Mouse (Mus musculus) midbrain, embryonic 14.5 days (tissue): ENCODE data around the gene Card19. TPM values are rescaled to one million over a fixed set of nuclear protein-coding genes. Genes with fewer than 3 reads are reported as not detected.

Experiments
- ATAC-seq: fragments of 200-750 bp; cut with Nextera tagmentation; 2 replicates; pipeline ENCODE4 v1.8.0; 2017; ENCODE audit warnings: moderate number of reproducible peaks, moderate library complexity; ENCODE audit not compliant: low FRiP score, low TSS enrichment
- DNase-seq: peaks from one replicate; pipeline ENCODE4 v3.0.0-alpha.2; 2015
- H3K27ac ChIP-seq: fragments of 300-500 bp; sonication (generic); replicated peaks from 2 replicates; pipeline ENCODE4 v1.5.1; 2014; ENCODE audit warnings: mild to moderate bottlenecking, low read depth, low read length, moderate library complexity
- H3K27me3 ChIP-seq: fragments of 300-500 bp; sonication (generic); 2 replicates; pipeline ENCODE4 v1.6.1; 2014; ENCODE audit warnings: low read length, control low read depth, mixed read lengths; ENCODE audit not compliant: control insufficient read depth, insufficient read depth
- H3K36me3 ChIP-seq: fragments of 300-500 bp; sonication (generic); 2 replicates; pipeline ENCODE4 v1.6.1; 2014; ENCODE audit warnings: low read length, control low read depth; ENCODE audit not compliant: control insufficient read depth, insufficient read depth
- H3K4me1 ChIP-seq: fragments of 300-500 bp; sonication (generic); 2 replicates; pipeline ENCODE4 v1.6.1; 2014; ENCODE audit warnings: mild to moderate bottlenecking, antibody characterized with exemption, low read length, control low read depth; ENCODE audit not compliant: control insufficient read depth, insufficient read depth
- H3K4me2 ChIP-seq: fragments of 300-500 bp; sonication (generic); 2 replicates; pipeline ENCODE4 v1.6.1; 2014; ENCODE audit warnings: mild to moderate bottlenecking, low read length, moderate library complexity
- H3K4me3 ChIP-seq: fragments of 300-500 bp; sonication (generic); replicated peaks from 2 replicates; pipeline ENCODE4 v1.5.1; 2014; ENCODE audit warnings: low read depth, low read length
- H3K9ac ChIP-seq: fragments of 300-500 bp; sonication (generic); replicated peaks from 2 replicates; pipeline ENCODE4 v1.6.1; 2014; ENCODE audit warnings: mild to moderate bottlenecking, low read length, moderate library complexity
- H3K9me3 ChIP-seq: fragments of 300-500 bp; sonication (generic); 2 replicates; pipeline ENCODE4 v1.6.1; 2016; ENCODE audit warnings: low read length, control low read depth, mixed read lengths; ENCODE audit not compliant: control insufficient read depth
- WGBS: fragments of 180-500 bp; shearing (Covaris S2); extraction: QIAGEN DNeasy Blood & Tissue Kit; methylation state at CpG from one replicate; pipeline ENCODE4 v1.1.7; 2014; 5-methylcytosine and 5-hydroxymethylcytosine counted together
- polyA plus RNA-seq: library from polyadenylated mRNA; unstranded; fragments of >200 nt; fragmentation: Nextera tagmentation; extraction: Ambion mirVana; gene quantifications from 2 replicates; pipeline ENCODE4 v1.2.1, GENCODE M21; 2014

Card19 gene
- polyA plus RNA-seq, 1 experiment from 2014 or later = 20.6 TPM

- ATAC-seq (no peak), DNase-seq (no peak)
- H3K4me2 ChIP-seq = no peak overlapping the region
- H3K27me3 ChIP-seq = no peaks in the 10 kb centered on the region
- H3K9ac ChIP-seq = no peak overlapping the region
- H3K9me3 ChIP-seq = no peaks in the 10 kb centered on the region
- no peaks in the 10 kb centered on the region for H3K36me3 ChIP-seq
- peaks cover 12% of the 10 kb centered on the region; the same call in 1 of the 2 replicates for H3K4me1 ChIP-seq
- H3K27ac ChIP-seq = no peak overlapping the region
- 62% methylated on average over 7 of the region's 7 CpGs for WGBS
- no peak overlapping the region for H3K4me3 ChIP-seq
Measured at GRCm38 (mm10) chr13:49209306-49209705, 6.5 kb downstream of the Card19 start.

- Histone ChIP-seq H3K9ac (no peak overlapping the region), H3K4me1 (0 out of 2 replicates have a peak, but pooled peaks cover 3% of the 10 kb centered on the region), H3K36me3 (no peaks in the 10 kb centered on the region), H3K27ac (no peak overlapping the region), H3K4me2 (no peak overlapping the region), H3K9me3 (no peaks in the 10 kb centered on the region), H3K4me3 (no peak overlapping the region), H3K27me3 (no peaks in the 10 kb centered on the region)
- ATAC-seq (no peak), DNase-seq (no peak)
- 94% methylated on average over 2 of the region's 2 CpGs for WGBS
Measured at GRCm38 (mm10) chr13:49206341-49206740, 9.5 kb downstream of the Card19 start.

DNA sequence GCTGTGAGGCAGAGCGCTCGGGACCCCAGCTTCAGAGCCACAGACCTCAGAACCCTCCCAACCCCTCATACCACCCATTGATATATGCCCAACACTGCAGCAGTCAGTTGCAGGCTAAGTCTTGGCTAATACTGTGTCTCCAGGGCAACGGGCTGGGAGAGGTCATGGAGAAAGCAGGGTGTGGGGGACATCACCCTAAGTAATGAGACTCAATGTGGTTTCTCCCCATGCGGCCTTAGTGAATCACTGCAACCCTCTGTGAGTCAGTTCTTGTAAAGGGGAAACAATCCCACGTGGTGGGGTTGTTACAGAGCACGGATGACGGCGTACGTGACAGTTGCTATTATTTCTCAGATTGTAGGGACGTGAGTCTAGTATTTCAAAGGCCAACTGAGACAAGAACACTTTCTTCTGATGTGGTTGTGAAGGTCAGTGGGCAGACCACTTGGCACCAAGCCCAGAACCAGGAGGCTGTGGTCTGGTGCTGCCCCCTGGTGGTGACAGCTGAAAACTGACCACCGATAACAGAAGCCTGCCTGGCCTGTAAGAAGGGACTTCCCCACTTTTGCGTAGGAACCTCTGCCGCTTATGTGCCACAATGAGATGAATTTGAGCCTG is 10.3 kb downstream of the Card19 start:
- no peaks in the 10 kb centered on the region for H3K9me3 ChIP-seq
- H3K4me1 ChIP-seq = no peaks in the 10 kb centered on the region
- H3K36me3 ChIP-seq = no peaks in the 10 kb centered on the region
- WGBS = 37% methylated on average over 13 of the region's 13 CpGs
- H3K27ac ChIP-seq = no peak overlapping the region
- H3K4me3 ChIP-seq = no peak overlapping the region
- no peaks in the 10 kb centered on the region for H3K27me3 ChIP-seq
- H3K4me2 ChIP-seq = no peak overlapping the region
- ATAC-seq = peak; percentile 41; the same call in 1 of the 2 replicates
- no peak overlapping the region for H3K9ac ChIP-seq
- peak; percentile 86 for DNase-seq

DNA sequence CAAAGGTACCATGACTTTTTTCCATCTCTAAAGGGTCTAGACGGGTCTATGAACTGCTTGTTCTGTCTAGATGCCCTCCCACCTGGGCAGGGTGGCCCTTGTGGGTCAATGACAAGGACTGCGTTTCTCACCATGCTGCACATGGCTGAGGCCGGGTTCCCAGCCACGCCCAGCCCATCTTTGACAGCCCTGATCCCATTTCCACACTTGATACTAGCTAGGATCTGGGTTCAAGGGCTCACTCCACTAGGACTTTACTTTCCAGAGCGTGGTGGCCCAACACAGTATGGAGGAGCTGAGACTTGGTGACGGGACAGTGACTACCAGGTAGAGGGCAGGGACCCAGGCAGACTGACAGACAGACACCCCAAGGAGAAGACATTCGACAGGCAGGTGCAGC is 13.3 kb downstream of the Card19 start:
- no peak for DNase-seq
- H3K36me3 ChIP-seq = no peaks in the 10 kb centered on the region
- no peaks in the 10 kb centered on the region for H3K27me3 ChIP-seq
- no peak overlapping the region for H3K27ac ChIP-seq
- H3K9me3 ChIP-seq = no peaks in the 10 kb centered on the region
- no peaks in the 10 kb centered on the region for H3K4me1 ChIP-seq
- 90% methylated on average over 7 of the region's 7 CpGs for WGBS
- no peak for ATAC-seq
- H3K4me3 ChIP-seq = no peak overlapping the region
- H3K4me2 ChIP-seq = no peak overlapping the region
- H3K9ac ChIP-seq = no peak overlapping the region

- DNase-seq (no peak), ATAC-seq (no peak)
- no peak overlapping the region for H3K4me2 ChIP-seq
- no peaks in the 10 kb centered on the region for H3K36me3 ChIP-seq
- WGBS = 91% methylated on average over 13 of the region's 13 CpGs
- no peaks in the 10 kb centered on the region for H3K4me1 ChIP-seq
- H3K9me3 ChIP-seq = no peaks in the 10 kb centered on the region
- H3K9ac ChIP-seq = no peak overlapping the region
- H3K4me3 ChIP-seq = no peak overlapping the region
- H3K27me3 ChIP-seq = no peaks in the 10 kb centered on the region
- no peak overlapping the region for H3K27ac ChIP-seq
Measured at GRCm38 (mm10) chr13:49200688-49201087, 15.1 kb downstream of the Card19 start.

DNA sequence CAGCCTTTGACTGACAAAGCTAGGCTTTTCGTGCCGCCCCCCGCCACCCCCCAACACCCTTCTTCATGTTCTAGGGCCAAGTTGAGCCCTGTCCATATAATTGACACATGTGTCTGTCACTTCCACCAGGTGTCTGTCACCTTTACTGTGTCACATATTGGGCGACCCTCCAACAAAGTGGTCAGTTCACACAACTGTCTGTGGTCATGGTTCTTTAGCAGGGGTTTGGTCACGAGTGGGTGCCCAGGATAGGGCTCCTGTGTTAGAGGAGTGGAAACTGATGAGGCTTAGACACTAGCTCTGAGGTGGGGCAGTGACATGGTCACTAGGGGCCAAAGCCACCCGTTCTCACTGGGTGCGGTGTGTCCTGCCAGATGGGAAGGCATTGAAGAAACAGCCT is 15.9 kb downstream of the Card19 start:
- ATAC-seq (no peak), DNase-seq (no peak)
- Histone ChIP-seq H3K36me3 (no peaks in the 10 kb centered on the region), H3K4me3 (no peak overlapping the region), H3K27ac (no peak overlapping the region), H3K4me1 (no peaks in the 10 kb centered on the region), H3K9ac (no peak overlapping the region), H3K27me3 (no peaks in the 10 kb centered on the region), H3K4me2 (no peak overlapping the region), H3K9me3 (no peaks in the 10 kb centered on the region)
- 92% methylated on average over 7 of the region's 7 CpGs for WGBS

- DNase-seq = no peak
- Histone ChIP-seq H3K4me1 (no peaks in the 10 kb centered on the region), H3K9me3 (no peaks in the 10 kb centered on the region), H3K27ac (no peak overlapping the region), H3K4me3 (no peak overlapping the region), H3K9ac (no peak overlapping the region), H3K4me2 (no peak overlapping the region), H3K27me3 (no peaks in the 10 kb centered on the region), H3K36me3 (no peaks in the 10 kb centered on the region)
- WGBS = 93% methylated on average over 9 of the region's 9 CpGs
- no peak for ATAC-seq
Measured at GRCm38 (mm10) chr13:49198734-49199133, 17.1 kb downstream of the Card19 start.

- H3K36me3 ChIP-seq = no peaks in the 10 kb centered on the region
- no peaks in the 10 kb centered on the region for H3K4me1 ChIP-seq
- H3K4me2 ChIP-seq = no peak overlapping the region
- ATAC-seq (no peak), DNase-seq (no peak)
- H3K4me3 ChIP-seq = no peak overlapping the region
- WGBS = 82% methylated on average over 6 of the region's 6 CpGs
- no peaks in the 10 kb centered on the region for H3K27me3 ChIP-seq
- no peaks in the 10 kb centered on the region for H3K9me3 ChIP-seq
- H3K9ac ChIP-seq = no peak overlapping the region
- H3K27ac ChIP-seq = no peak overlapping the region
Measured at GRCm38 (mm10) chr13:49196766-49197165, 19.1 kb downstream of the Card19 start.

- WGBS = 80% methylated on average over 5 of the region's 5 CpGs
- ATAC-seq (no peak), DNase-seq (no peak)
- no peaks in the 10 kb centered on the region for H3K4me1 ChIP-seq
- no peak overlapping the region for H3K9ac ChIP-seq
- no peak overlapping the region for H3K4me3 ChIP-seq
- no peaks in the 10 kb centered on the region for H3K27me3 ChIP-seq
- H3K9me3 ChIP-seq = no peaks in the 10 kb centered on the region
- H3K4me2 ChIP-seq = no peak overlapping the region
- no peak overlapping the region for H3K27ac ChIP-seq
- no peaks in the 10 kb centered on the region for H3K36me3 ChIP-seq
Measured at GRCm38 (mm10) chr13:49196211-49196610, 19.6 kb downstream of the Card19 start.
